Mouse (Mus musculus) intestine, embryonic 14.5 days (tissue): ENCODE measurements around the gene Rab28. TPM values are rescaled to one million over a fixed set of nuclear protein-coding genes. Genes with fewer than 3 reads are reported as not detected.

ENCODE experiments used
- ATAC-seq: fragments of 200-750 bp; cut with Nextera tagmentation; replicated peaks from 2 replicates; pipeline ENCODE4 v1.8.0; 2017; ENCODE audit warnings: low read depth, moderate number of reproducible peaks, moderate TSS enrichment, moderate library complexity; ENCODE audit not compliant: low FRiP score, low TSS enrichment
- DNase-seq: peaks from one replicate; pipeline ENCODE4 v3.0.0-alpha.2; 2018; ENCODE audit warnings: low spot score
- H3K27ac ChIP-seq: fragments of 300-500 bp; sonication (generic); 2 replicates; pipeline ENCODE4 v1.5.1; 2014; ENCODE audit warnings: low read depth, mild to moderate bottlenecking, control low read depth
- H3K27me3 ChIP-seq: fragments of 300-500 bp; sonication (generic); replicated peaks from 2 replicates; pipeline ENCODE4 v1.6.1; 2014; ENCODE audit warnings: low read length, control low read depth; ENCODE audit not compliant: control insufficient read depth, insufficient read depth
- H3K36me3 ChIP-seq: fragments of 300-500 bp; sonication (generic); 2 replicates; pipeline ENCODE4 v1.6.1; 2014; ENCODE audit warnings: low read length, control low read depth; ENCODE audit not compliant: control insufficient read depth, insufficient read depth
- H3K4me1 ChIP-seq: fragments of 300-500 bp; sonication (generic); replicated peaks from 2 replicates; pipeline ENCODE4 v1.6.1; 2014; ENCODE audit warnings: low read length, control low read depth, mixed read lengths; ENCODE audit not compliant: control insufficient read depth, insufficient read depth
- H3K4me2 ChIP-seq: fragments of 300-500 bp; sonication (generic); 2 replicates; pipeline ENCODE4 v1.6.1; 2014; ENCODE audit warnings: low read length
- H3K4me3 ChIP-seq: fragments of 300-500 bp; sonication (generic); 2 replicates; pipeline ENCODE4 v1.5.1; 2014; ENCODE audit warnings: low read depth, low read length, control low read depth, mixed read lengths
- H3K9ac ChIP-seq: fragments of 300-500 bp; sonication (generic); 2 replicates; pipeline ENCODE4 v1.6.1; 2014; ENCODE audit warnings: mild to moderate bottlenecking, low read length
- H3K9me3 ChIP-seq: fragments of 300-500 bp; sonication (generic); 2 replicates; pipeline ENCODE4 v1.6.1; 2016; ENCODE audit warnings: low read length, control low read depth; ENCODE audit not compliant: control insufficient read depth
- WGBS: fragments of 180-500 bp; shearing (Covaris S2); extraction: QIAGEN DNeasy Blood & Tissue Kit; methylation state at CpG from one replicate; pipeline ENCODE4 v1.1.7; 2014; 5-methylcytosine and 5-hydroxymethylcytosine counted together
- polyA plus RNA-seq: library from polyadenylated mRNA; unstranded; fragments of >200 nt; fragmentation: Nextera tagmentation; extraction: Ambion mirVana; gene quantifications from 2 replicates; pipeline ENCODE4 v1.2.1, GENCODE M21; 2014

Gene Rab28
- polyA plus RNA-seq: 65.9 and 66.5 TPM in 2 replicates

DNA sequence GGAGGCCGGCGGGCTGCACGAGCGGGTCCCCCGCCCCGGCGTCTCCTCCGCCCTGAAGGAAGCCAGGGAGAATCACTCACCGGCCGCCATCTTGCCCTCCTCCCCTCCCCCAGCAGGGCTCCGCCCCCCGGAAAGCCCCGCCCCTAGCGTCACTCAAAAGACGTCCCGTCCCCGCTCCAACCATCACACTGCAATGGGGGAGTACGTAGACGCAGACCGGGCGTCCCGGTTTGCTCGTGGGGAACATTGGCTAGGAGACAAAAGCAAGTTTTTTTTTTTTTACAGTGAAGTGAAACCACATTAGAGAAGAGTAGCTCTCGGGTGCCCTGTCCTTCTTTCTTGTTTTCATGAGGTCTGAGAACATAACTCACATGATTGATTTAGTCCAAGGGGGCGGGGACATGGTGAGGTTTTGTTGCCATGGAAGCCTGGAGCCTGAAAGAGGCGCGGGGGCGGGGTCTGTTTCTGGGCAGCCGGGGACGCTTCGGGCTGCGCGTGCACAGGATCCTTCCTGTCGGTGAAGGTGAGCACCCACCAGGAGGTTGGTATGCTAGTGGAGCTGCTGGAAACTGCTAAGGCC is at the start of gene Rab28:
Gene Rab28, minus strand, starts transcription at position 107 of the 580 bp plus-strand sequence.
- Histone ChIP-seq H3K36me3 (no peaks in the 10 kb centered on the region), H3K9ac (peak within 1 kb of the TSS; percentile 89), H3K9me3 (no peaks in the 10 kb centered on the region), H3K27me3 (no peaks in the 10 kb centered on the region), H3K4me1 (no peaks in the 10 kb centered on the region; the same call in 1 of the 2 replicates), H3K27ac (peak within 1 kb of the TSS; percentile 87), H3K4me2 (peak within 1 kb of the TSS; percentile 93), H3K4me3 (peak within 1 kb of the TSS; percentile 92)
- ATAC-seq (peak; percentile 96), DNase-seq (peak; percentile 99)
- 1% methylated on average over 33 of the region's 34 CpGs for WGBS

DNA sequence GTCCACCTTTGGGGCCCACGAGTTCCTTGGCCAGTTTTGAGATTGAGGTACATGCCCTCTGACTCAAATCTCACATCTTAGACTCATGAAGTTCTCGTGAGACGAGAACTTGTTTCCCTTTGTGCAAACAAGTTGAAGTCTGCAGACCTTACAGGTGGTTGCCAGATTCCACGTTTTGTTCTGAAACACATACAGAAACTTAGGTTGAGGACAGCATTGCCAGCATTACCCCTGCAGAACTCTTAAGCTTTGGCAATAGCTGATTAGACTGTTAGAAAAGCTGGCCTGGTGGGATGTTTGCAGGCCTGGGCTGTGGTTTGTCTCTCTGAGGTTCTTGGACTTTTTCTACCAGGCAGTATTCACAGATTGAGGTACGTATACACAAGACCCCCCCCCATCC is 49.4 kb upstream of the Rab28 start:
- 38% methylated on average over 5 of the region's 5 CpGs for WGBS
- Histone ChIP-seq H3K36me3 (no peaks in the 10 kb centered on the region), H3K27ac (no peak overlapping the region), H3K27me3 (peaks cover 93% of the 10 kb centered on the region), H3K9ac (no peak overlapping the region), H3K4me1 (0 out of 2 replicates have a peak, but pooled peaks cover 7% of the 10 kb centered on the region), H3K9me3 (no peaks in the 10 kb centered on the region), H3K4me2 (no peak overlapping the region), H3K4me3 (no peak overlapping the region)
- ATAC-seq (no peak), DNase-seq (peak; percentile 50)

DNA sequence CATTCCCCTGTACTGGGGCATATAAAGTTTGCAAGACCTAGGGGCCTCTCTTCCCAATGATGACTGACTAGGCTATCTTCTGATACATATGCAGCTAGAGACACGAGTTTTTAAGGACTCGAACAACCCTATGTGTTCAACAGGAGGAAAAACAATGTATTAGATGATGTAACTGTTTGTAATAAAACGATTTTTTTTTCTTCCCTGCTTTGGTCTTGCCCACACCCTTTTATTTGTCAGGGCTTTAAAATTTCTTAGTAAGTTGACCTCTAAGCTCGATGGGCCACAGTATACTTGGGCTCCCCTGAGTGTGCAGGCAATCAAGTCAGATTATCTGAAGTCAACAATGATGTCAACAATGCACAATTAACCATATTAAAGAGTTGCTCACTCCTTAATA is 48.4 kb upstream of the Rab28 start:
- H3K4me2 ChIP-seq: no peak overlapping the region
- peaks cover 93% of the 10 kb centered on the region for H3K27me3 ChIP-seq
- H3K9me3 ChIP-seq: no peaks in the 10 kb centered on the region
- H3K4me3 ChIP-seq: no peak overlapping the region
- no peak for ATAC-seq
- WGBS: 25% methylated on average over 4 of the region's 4 CpGs
- H3K27ac ChIP-seq: no peak overlapping the region
- H3K9ac ChIP-seq: no peak overlapping the region
- H3K36me3 ChIP-seq: no peaks in the 10 kb centered on the region
- DNase-seq: no peak
- 0 out of 2 replicates have a peak, but pooled peaks cover 1% of the 10 kb centered on the region for H3K4me1 ChIP-seq

DNA sequence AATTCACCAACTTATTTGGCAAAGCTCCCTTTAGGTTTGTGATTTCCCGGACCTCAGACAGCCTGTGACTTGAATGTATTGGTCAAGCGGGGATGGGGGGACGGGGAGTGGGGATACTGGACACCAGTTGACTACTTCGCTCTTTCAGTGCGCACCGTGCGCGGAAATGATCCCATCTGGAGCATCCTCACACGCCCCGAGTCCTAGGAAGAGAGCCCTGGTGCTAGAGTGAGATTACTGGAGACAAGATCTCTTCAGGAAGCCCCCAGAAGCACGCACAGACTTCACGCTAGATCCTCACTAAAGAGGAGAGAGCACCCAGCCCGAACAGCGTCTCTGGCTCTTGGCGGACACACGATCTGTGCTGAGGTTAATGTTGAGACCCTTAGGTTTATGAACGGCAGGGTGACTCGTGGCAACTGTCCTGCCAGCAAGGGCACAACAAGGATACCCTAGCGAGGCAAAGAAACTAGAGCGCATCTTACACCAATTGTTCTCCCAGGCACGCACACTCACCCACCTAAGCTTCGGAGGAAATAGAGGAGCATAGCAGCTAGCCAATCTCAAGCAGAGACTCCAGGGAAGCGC is 47.5 kb upstream of the Rab28 start:
- H3K27me3 ChIP-seq: peaks cover 95% of the 10 kb centered on the region
- peak overlapping the region; percentile 22; the same call in 1 of the 2 replicates for H3K4me3 ChIP-seq
- ATAC-seq (no peak), DNase-seq (peak; percentile 65)
- H3K9me3 ChIP-seq: no peaks in the 10 kb centered on the region
- H3K27ac ChIP-seq: no peak overlapping the region
- no peaks in the 10 kb centered on the region for H3K4me1 ChIP-seq
- 3% methylated on average over 23 of the region's 23 CpGs for WGBS
- peak overlapping the region; percentile 43 for H3K4me2 ChIP-seq
- H3K36me3 ChIP-seq: no peaks in the 10 kb centered on the region
- H3K9ac ChIP-seq: no peak overlapping the region

DNA sequence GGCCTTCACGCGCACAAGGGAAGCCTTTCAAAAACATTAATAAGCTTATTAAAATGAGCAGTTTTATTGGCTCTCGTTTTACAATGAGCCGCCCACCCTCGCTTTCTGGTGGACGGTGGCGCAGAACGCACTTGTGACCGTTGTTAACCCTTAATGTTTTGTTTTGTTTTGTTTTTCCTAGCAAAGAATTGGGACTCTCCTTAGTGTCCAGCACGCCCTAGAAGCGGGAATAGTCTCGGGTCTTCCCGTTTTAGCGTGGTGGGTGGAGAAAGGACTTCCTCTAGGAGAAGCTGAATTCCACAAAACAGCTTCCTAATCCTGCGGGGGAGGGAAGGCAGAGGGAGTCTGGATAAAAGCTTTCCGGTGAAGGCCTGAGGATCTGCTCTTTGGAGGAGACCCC is 46.9 kb upstream of the Rab28 start:
- 3% methylated on average over 16 of the region's 16 CpGs for WGBS
- Histone ChIP-seq H3K36me3 (no peaks in the 10 kb centered on the region), H3K4me1 (no peaks in the 10 kb centered on the region)

GRCm38 (mm10) chr5:41754226-41754775 is 46.3 kb upstream of the Rab28 start:
- DNase-seq: no peak
- Histone ChIP-seq H3K4me2 (peak overlapping the region; percentile 43), H3K9me3 (no peaks in the 10 kb centered on the region), H3K27me3 (peaks cover 95% of the 10 kb centered on the region), H3K36me3 (no peaks in the 10 kb centered on the region), H3K4me3 (peak overlapping the region; percentile 22), H3K9ac (no peak overlapping the region), H3K4me1 (no peaks in the 10 kb centered on the region), H3K27ac (no peak overlapping the region)
- no peak for ATAC-seq
- 8% methylated on average over 17 of the region's 17 CpGs for WGBS

More for the DNA sequence above, 46.9 kb upstream of the Rab28 start:
- Histone ChIP-seq H3K4me2 (peak overlapping the region; percentile 43), H3K27ac (no peak overlapping the region), H3K4me3 (peak overlapping the region; percentile 22), H3K9ac (no peak overlapping the region), H3K27me3 (peaks cover 95% of the 10 kb centered on the region), H3K9me3 (no peaks in the 10 kb centered on the region)
- ATAC-seq (no peak), DNase-seq (peak; percentile 70)

- H3K4me2 ChIP-seq: no peak overlapping the region
- no peaks in the 10 kb centered on the region for H3K36me3 ChIP-seq
- H3K27ac ChIP-seq: no peak overlapping the region
- peaks cover 95% of the 10 kb centered on the region for H3K27me3 ChIP-seq
- H3K4me3 ChIP-seq: no peak overlapping the region
- WGBS: 43% methylated on average over 4 of the region's 4 CpGs
- H3K9ac ChIP-seq: no peak overlapping the region
- no peaks in the 10 kb centered on the region for H3K4me1 ChIP-seq
- ATAC-seq (no peak), DNase-seq (no peak)
- H3K9me3 ChIP-seq: no peaks in the 10 kb centered on the region
Measured at GRCm38 (mm10) chr5:41752721-41753120, 44.8 kb upstream of the Rab28 start.

GRCm38 (mm10) chr5:41744898-41745780 is 37.2 kb upstream of the Rab28 start:
- Histone ChIP-seq H3K9ac (no peak overlapping the region), H3K4me1 (no peaks in the 10 kb centered on the region), H3K9me3 (no peaks in the 10 kb centered on the region), H3K36me3 (no peaks in the 10 kb centered on the region), H3K4me3 (no peak overlapping the region), H3K27ac (no peak overlapping the region), H3K4me2 (no peak overlapping the region), H3K27me3 (peaks cover 71% of the 10 kb centered on the region)
- DNase-seq (no peak), ATAC-seq (no peak)
- WGBS: 10% methylated on average over 13 of the region's 15 CpGs
